Mouse (Mus musculus) right cerebral cortex, postnatal 10 days (tissue): ENCODE measurements around the gene Rcan2.

Experiments
- DNase-seq, 2 experiments: peaks; one replicate each; pipeline ENCODE4 v3.0.0; 2021; ENCODE audit warnings: low spot score in 2 of 2

Gene Rcan2

DNA sequence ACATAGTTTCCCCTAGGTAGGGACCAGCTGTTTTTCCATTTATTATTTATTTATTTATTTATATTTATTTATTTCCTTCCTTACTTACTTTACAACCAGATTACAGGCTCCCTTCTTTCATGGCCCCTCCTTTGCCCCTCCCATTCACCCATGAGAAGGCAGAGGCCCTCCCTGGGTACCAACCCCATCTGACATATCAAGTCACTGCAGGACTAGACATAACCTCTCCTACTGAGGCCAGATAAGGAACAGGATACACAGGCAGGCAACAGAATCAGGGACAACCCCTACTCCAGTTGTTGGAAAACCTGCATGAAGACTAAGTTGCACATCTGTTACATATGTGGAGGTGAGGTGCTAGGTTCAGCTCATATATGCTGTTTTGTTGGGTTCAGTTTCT lies 105.6 kb downstream of the Rcan2 start:
- DNase-seq, result no peak

DNA sequence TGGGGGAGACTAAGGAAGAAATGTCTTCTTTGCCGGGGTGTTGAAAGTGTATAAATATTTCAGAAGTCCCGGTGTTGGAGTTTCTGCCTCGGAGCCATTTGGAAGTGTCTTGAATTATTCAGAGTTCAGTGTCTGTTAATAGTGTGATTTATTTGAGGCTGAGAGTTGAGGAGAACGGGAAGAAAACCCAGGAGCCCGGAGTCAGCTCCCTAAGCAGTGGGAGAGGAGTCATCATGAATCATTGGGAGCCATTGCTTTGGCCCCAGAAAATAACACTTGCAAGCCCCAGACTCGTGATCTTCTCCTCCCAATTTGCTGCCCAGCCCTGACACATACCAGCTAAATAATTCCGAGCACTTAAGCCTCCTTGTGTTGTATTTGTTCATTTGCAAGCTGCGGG lies 115.0 kb downstream of the Rcan2 start:
- DNase-seq, result no peak

DNA sequence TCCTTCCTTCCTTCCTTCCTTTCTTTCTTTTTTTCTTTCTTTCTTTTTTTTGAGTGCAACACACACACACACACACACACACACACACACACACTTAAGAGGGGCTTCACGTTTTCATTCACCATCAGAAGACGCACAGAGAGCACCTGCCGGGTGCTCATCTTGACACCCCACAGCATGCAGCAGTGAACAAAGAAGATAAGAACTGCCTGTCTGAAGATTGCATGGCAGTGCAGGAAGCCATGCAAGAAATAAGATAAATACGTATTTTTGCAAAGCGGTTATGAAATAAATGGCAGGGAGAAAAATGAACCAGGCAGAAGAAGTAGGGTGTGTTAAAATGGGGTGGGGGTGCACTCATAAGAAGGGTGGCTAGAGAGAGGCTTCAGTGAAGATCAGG lies 116.0 kb downstream of the Rcan2 start:
- DNase-seq, result no peak

DNA sequence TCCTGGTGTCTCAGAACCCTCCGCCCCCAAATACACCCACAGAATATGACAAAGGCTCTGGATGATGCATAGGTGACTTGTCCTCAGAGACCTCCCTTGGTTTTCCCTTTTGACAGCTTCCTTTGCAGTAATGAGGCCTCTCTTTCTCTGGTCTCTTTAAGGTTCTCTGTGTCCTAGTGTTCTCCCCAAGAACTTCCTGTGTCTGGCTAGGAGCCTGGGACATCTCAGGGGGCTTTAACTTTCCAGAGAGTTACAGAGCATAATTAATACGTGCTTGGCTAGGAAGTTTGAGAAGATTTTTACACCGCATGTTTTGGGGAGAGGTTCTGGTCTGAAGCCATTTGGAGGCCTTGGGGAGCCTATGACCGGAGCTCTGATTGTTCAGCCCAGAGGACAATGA lies 128.7 kb downstream of the Rcan2 start:
- DNase-seq, result no peak

DNA sequence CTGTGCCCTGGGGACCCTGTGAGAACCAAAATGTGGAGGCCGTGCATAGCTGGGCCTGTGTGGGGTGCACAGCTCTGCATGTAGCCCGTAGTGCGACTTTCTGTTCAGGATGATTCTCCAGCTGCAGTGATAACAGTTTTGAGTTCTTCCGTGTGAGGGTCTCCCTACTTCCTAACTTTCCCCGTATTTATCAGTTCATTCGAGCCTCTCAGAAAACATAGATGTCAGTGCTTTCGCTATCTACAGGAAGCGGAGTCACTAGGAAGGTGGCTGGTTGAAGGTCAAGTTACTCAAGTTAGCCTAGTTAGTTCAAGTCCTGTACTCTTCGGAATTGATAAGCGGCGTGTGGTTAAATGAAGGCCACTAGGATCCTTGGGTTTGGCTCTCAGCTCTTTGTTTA lies 130.6 kb downstream of the Rcan2 start:
- DNase-seq, result no peak

DNA sequence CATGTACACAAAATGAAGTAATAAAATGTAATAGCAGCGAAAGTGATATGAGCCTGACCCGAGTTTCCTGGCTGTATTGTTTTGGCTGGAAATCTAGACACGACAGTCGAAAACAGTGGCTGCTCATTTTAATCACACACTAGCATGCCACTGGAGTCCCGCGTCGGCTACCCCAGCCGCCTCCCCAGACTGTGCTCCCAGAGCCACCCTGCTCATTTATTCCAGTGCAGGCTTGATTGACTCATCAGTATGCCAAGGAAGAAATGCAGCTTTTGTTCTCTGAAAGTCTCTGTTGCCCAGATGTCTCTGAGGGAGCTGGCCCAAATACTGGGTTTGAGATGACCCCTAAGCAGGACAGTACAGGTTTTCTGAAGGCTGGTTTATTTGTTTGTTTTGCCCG lies 132.9 kb downstream of the Rcan2 start:
- peak; percentile 29 to 36 for DNase-seq

DNA sequence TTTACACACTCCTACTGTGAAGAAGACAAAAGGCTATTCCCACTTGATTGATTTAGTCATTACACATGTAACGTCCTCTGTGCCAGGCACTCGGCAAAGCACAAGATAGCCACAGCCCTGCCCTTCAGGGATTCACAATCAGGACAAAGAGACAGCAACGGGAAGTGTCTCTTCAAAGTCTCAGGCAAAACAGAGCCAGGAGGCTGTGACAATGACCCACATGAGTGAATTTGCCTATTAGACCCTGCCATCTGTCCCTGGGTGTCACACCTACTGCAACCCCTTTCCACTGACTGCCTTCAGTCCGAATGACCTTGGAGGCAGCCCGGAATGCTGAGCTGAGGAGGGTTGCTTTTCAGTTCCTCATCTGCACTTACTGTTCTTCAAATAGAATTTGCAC lies 151.1 kb downstream of the Rcan2 start:
- DNase-seq, result no peak

DNA sequence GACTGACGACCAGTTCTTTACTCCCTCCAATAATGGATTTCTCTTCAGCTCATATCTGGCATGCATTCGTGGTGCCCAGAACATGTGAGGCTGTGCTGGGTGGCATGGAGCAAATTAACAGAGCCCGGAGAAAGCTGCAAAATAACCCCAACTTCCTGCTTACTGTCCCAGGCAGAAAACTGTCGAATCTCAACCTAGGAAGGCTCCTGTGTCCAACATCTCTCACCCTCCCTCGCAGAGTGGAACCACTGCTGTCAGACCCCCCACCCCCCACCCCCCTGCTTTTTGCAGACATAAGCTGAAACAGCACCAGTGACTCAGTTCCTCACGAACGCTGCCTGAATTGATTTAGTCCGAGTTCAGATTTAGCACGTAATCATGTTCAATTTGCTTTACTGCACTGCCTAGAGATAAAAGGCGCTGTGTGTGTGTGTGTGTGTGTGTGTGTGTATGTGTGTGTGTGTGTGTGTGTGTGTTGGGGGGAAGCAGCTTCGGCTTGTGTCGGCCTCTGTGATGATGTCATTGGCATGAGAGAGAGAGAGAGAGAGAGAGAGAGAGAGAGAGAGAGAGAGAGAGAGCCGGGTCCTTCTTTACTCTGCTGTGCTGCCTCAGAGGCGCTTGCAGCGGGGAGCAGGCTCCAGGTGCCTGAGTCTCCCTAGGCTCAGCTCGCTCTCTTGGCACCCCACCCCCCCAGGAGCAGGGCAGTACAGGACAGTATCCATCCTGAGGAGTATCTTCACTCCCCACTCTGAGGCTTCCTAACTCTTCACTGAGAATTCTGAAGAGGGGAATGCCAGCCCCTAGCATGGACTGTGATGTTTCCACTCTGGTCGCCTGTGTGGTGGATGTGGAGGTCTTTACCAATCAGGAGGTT lies 151.7 kb downstream of the Rcan2 start:
- DNase-seq, result peak; percentile 61 to 64

DNA sequence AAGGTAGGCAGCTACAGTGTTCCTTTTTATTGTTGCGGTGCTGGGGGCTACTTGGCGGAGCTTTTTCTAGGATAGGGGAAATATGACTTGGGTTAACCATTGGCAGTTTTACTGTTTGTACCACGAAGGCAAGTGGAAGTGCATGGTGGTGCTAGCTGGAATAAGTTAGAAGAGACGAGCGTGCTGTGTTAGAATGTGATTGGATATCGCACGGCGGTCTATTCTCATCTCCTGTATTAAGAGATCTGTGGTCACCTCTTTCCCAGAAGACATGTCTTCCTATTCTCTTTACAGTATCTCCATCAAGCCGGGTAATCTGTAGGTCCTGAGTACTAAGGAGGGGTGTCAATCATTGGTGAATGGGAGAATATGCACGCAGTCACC lies 152.4 kb downstream of the Rcan2 start:
- DNase-seq, result peak in 1 of 2 experiments; percentile 40

DNA sequence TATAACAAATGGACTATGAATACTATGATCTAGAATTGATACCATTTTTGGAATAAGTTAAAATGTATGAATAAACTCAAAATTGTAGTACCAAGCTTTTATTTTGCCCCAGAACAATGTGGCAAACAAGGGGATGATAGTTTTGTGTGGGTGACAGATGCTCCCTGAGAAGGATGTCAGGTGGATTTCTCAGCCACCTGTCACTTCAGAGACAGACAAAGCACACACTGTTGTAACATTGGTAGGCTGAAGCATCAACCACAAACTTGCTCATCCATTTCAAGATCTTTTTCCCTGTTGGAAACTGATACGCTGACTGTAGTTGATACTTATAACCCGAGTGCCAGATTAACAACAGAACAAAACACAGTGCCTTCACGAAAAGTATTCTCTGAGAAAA lies 158.6 kb downstream of the Rcan2 start:
- no peak for DNase-seq

DNA sequence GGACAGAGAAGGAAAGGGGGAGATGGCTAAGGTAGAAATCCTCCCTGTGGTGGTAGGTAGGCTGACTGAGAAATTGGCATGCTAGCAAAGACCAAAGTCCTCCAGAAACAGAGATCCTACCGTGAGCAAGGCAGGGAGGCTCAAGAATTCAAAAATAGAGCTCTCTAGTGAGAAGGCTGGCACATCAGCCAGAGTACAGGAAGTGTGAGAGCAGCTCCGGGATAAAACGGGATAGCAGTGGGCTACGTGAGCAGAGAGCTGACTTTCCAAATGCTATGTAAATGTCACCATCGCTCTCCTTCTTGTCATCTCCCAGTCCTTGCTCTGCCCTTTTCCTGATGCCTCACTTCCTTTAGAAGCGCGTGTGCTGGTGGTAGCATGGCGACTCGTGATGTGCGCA lies 168.8 kb downstream of the Rcan2 start:
- peak; percentile 32 to 43 for DNase-seq

DNA sequence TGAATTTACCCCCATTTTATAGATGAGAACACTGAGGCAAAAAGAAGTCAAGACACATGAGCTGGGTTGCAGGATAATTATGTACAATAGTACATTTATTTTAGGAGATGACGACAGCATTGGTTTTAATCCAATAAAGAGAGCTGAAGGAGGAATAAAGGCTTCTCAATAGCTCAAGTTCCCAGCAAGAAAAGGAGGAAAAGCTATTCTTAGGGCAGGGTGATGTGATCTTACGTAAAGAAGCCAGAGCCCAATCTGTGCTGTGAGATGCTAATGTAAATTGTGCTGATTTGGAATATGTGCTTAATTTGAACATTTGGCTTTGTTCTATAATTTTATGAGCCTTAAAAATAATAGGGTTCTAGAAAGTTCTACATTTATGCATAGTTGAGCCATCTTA lies 176.4 kb downstream of the Rcan2 start:
- DNase-seq, result no peak

DNA sequence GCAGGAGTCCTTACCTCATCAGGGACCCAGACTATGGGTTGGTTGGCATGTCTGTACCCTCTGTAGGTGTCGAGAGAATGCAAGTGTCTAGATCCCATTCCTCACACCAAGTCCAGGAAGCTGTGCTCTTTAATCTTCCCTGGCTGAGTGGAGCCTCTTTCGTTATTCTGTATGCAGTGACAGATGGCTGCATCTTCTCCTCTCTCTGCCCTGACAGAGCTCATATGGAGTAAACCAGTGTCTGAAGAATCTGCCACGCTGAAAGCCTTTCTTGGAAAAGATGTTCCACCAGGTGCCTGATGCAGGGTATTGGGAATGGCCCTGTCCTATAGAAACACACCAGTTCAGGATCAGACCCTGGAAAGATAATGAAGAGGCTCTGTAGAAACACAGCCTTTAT lies 178.8 kb downstream of the Rcan2 start:
- DNase-seq, result no peak

DNA sequence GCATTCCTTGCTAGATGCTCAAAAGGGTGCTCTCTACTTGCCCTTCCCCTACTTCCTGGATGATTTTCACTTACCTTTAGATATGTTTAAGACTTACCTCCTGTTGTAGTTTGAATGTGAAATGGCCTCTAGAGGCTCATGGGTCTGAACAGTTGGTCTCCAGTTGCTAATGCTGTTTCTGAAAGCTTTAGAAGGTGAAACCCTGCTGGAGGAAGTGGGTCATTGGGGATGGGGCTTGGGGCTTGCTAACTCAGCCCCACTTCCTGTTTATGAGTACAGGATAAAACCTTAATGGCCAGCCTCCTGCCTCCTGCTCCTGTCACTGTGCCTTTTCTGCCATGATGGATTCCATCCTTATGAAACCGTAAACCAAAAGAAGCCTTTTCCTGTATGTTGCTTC lies 181.4 kb downstream of the Rcan2 start:
- DNase-seq, result no peak

DNA sequence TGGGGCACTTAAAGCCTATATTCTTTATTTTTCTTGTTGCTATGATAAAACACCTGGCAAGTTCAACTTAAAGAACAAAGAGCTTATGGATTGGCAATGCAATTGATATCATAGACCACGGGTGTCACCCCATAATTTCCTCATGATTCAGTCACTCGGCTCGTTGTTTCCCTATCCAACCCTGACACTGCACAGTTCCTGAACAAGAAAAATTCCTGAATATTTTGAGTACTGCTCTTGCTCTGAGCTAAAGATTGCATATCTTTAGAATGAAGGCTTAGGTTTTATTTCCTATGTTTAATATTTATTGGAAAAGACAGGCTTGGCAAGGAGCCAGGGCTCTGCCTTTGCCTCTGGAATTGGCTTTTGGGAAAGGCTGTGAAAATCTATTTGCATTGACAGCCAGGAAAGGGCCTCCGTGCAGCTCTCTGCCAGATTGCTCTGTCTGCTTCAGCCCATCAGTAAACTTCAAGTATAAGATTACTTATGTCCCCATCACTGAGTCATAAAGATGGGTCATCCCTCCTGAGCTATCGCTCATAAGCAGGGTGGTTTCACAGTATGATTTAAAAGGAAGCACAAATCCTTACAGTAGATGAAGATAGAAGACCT lies 188.3 kb downstream of the Rcan2 start:
- peak; percentile 37 to 40 for DNase-seq

DNA sequence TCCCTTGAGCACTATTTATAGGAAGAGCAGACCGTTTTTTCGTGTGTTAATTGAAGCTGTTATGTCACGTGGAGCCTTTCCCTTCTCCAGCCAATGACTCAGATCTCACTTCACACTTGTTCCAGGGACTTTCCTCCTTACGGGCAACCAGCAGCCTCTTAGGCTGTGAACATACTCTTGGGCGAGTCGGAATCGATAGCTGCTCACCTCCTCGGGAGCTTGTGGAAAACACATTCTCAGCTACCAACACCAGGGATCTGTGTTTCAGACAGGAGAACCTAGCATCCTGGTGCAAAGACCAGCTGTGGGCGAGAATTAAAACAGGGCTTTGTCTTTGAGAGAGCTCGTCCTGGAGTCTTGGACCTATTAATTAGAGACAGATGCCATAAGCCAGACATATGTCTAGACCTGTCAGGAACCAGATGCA lies 189.8 kb downstream of the Rcan2 start:
- peak in 1 of 2 experiments; percentile 43 for DNase-seq

DNA sequence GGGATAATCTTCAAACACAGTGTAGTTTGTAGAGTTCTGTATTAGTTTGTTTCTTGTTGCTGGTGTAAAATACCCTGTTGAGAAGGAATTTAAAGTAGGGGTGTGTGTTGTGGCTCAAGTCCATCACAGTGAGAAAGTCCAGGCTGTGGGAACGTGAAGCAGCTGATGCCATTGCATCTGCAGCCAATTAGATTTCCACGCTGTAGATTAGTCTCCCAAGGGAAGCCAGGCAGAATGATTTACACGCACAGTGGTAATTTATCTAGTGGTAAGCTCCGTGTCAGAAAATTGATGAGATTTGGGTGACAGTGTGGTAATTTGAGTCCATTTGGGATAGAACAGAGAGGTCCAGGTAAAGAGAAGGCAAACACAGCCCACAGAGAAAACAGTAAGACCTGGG lies 192.9 kb downstream of the Rcan2 start:
- DNase-seq, result no peak

DNA sequence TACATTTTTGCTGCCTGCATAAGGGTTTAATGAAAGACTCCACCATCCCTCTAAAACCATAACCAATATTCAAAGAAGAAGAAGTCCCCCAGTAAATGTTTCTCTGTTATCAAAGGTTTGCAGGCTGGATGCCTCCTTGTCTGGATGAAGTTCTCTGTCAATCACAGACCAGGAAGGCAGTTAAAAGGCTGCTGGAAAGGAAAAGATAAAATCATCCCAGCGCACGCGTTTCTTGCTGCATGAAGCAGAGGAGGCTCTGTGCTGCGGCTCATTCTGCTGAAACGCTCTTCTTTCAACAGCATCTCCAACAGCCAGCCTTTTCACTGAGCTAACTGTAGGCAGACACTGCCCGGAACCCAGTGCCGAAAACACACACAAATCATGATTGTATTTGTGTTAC lies 196.4 kb downstream of the Rcan2 start:
- DNase-seq, result peak; percentile 34 to 41

DNA sequence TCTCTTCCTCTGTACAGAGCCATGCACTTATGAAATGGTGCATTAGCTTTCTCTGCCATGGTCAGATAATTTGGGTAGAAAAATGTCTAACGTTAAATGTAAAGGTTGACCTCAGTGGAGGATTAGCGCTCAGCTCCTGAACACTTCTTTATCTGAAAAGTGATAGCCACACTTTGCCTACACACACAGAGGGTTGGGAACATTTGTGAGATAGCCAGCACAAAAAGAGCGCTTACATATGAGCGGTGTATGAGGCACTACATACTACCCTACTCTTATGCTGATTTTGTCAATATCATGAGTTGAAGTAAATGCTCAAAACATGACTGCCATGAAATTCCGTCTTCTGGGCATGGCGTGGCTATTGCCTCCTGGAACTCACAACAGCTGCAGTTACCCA lies 196.9 kb downstream of the Rcan2 start:
- no peak for DNase-seq

DNA sequence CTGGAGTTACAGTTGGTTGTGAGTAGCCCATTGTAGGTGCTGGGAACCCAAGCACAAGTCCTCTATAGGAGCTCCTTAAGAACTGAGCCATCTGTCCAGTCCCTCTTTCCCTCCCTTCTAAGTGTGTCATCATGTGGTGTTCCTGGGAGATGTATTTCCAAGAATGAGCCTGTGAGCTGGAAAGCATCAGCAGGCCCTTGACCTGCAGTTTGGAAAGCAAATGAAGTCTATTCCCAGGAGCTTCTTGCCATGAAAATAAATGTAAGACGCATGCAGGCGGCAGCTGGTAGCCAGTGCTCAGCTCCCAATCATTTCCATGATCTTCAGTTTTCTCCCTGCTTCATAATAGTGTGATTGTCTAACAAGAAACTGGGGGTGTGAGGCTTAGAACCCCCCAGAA lies 203.2 kb downstream of the Rcan2 start:
- DNase-seq, result no peak

DNA sequence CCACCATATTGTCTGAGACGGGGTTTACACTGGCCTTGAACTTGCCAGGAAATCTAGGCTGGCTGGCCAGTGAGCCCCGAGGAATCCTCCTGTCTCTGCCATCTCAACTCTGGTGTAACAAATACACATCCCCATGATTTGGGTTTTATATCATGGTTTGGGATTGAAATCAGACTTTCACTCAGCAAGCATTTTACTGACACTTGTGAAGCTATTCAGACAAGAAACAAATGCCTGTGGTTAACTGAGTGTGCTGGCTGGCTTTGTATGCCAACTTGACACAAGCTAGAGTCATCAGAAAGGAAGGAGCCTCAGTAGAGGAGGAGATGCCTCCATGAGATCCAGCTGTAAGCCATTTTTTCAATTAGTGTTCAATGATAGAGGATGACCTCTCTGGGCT lies 206.3 kb downstream of the Rcan2 start:
- DNase-seq, result no peak

DNA sequence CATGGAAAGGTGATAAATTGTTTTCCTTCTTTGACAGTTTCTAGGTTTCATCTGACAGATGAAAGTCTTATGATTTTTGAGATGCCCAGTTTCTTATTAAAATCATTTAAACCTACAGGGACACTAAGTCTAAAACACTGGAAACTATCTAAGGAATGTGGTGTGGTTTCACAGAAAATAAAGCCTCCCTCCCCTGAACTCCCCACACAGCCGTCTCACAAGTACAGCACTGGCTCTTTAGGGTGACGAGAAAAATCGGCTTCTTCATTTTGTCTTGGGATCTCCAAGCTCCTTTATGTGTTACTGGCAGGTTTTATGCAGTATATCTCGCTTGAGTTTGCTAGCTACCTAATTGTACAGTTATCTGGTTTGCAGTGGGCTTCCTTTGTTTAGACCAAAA lies 210.8 kb downstream of the Rcan2 start:
- no peak for DNase-seq

DNA sequence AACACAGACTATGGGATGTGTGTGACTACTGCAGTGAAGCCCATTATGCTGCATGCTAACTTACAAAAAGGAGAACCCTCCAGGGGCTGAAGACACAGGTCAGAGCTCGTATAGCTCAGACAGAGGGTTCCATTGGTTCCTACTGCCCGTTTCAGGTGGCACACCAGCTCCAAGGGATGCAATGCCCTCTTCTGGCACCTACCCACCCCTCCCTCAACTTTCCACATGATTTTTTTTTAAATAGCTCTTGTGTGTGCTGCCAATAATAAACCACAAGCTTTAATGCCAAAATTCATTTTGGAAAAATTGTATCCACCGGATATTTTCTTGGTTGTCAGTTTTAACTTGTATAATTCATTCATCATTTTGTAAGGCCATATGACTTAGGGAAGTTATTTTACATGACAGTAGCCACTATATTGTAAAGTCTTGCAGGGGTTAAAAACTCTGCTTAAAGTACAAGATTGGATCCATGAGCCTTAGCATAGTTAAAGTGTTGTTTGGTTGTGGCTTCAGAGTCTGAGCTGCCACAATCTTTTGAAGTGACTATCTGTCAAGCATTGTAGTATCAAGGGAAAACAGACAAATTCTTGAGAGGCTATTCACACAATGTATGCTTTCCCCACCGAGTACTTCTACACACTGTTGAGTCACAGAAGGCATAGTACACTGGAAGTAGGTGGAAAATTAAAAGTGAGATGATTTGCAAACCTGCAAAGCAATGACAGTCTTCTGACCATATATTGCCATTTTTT lies 212.8 kb downstream of the Rcan2 start:
- no peak for DNase-seq
